Mouse (Mus musculus) hindbrain, embryonic 15.5 days (tissue): ENCODE results near the gene Gtse1. TPM values are rescaled to one million over a fixed set of nuclear protein-coding genes. Genes with fewer than 3 reads are reported as not detected.
A peak's percentile ranks its signal among the peaks of the same experiment; 100 is the strongest.

Experiments
- ATAC-seq: fragments of 200-750 bp; cut with Nextera tagmentation; 2 replicates; pipeline ENCODE4 v1.8.0; 2017; ENCODE audit warnings: low read depth, moderate number of reproducible peaks, moderate TSS enrichment; ENCODE audit not compliant: low FRiP score
- H3K27ac ChIP-seq: fragments of 300-500 bp; sonication (generic); replicated peaks from 2 replicates; pipeline ENCODE4 v1.5.1; 2015; ENCODE audit warnings: mild to moderate bottlenecking, inconsistent platforms
- H3K27me3 ChIP-seq: fragments of 300-500 bp; sonication (generic); 2 replicates; pipeline ENCODE4 v1.6.1; 2015; ENCODE audit warnings: control low read depth, inconsistent platforms
- H3K36me3 ChIP-seq: fragments of 300-500 bp; sonication (generic); 2 replicates; pipeline ENCODE4 v1.6.1; 2015; ENCODE audit warnings: control low read depth, inconsistent platforms
- H3K4me1 ChIP-seq: fragments of 300-500 bp; sonication (generic); replicated peaks from 2 replicates; pipeline ENCODE4 v1.6.1; 2015; ENCODE audit warnings: control low read depth, inconsistent platforms
- H3K4me2 ChIP-seq: fragments of 300-500 bp; sonication (generic); 2 replicates; pipeline ENCODE4 v1.6.1; 2015; ENCODE audit warnings: moderate library complexity, mild to moderate bottlenecking, inconsistent platforms
- H3K4me3 ChIP-seq: fragments of 300-500 bp; sonication (generic); 2 replicates; pipeline ENCODE4 v1.5.1; 2015; ENCODE audit warnings: mild to moderate bottlenecking, inconsistent platforms
- H3K9ac ChIP-seq: fragments of 300-500 bp; sonication (generic); 2 replicates; pipeline ENCODE4 v1.6.1; 2015; ENCODE audit warnings: inconsistent platforms
- H3K9me3 ChIP-seq: fragments of 300-500 bp; sonication (generic); 2 replicates; pipeline ENCODE4 v1.6.1; 2016; ENCODE audit warnings: control low read depth, inconsistent platforms
- WGBS: fragments of 180-500 bp; shearing (Covaris S2); methylation state at CpG from one replicate; pipeline ENCODE4 v1.1.7; 2015; 5-methylcytosine and 5-hydroxymethylcytosine counted together
- polyA plus RNA-seq: library from polyadenylated mRNA; unstranded; fragments of >200 nt; fragmentation: Nextera tagmentation; extraction: Ambion mirVana; gene quantifications from 2 replicates; pipeline ENCODE4 v1.2.1, GENCODE M21; 2015

The Gtse1 gene
- 7.5 and 8.7 TPM in 2 replicates for polyA plus RNA-seq

DNA sequence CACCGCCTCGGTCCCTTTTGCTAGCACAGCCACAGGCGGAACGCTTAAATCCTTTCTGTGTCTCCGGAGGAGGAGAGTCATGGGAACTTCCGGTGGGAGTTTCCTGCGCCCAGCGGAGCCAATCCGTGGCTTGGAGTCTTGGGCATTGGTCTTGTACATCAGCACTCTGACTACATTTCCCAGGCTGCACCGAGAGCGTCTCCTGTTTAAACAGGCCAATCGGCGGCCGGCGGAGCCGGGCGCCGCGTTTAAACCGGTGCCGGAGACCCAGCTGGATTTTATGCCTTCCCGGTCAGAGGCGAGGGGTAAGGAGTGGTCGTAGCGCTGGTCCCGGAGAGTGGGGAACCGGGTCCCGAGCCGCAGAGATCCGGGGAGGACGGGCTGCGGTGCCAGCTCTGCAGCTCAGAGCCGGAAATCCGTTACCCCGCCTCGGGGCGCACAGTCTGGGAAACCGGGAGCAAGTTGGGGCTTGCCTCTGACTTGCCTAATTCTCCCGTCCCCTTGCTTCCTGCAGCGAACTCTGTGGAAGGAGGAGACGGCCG is at the start of gene Gtse1:
TSS of gene Gtse1 (plus strand) at position 256 of the 542 bp plus-strand sequence.
- H3K36me3 ChIP-seq = no peaks in the 10 kb centered on the region

DNA sequence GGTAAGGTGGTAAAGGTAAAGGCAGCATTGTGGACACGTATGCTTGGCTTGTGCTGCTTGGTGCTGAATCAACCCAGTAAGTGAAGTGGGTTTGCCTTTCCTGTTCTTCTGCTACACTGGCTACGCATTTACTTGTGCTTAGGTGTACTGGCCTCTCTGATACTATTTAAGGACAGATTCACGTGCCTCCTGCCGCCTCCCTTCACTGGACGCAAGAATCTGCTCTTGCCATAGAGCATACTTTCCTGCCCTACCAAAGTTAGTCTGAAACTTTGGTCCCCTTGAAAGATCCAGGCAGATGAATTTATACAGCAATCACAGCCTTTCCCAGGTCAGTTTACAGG is 49.1 kb upstream of the Gtse1 start:
- WGBS = 86% methylated on average over 5 of the region's 5 CpGs
- Histone ChIP-seq H3K4me1 (peaks cover 17% of the 10 kb centered on the region), H3K9me3 (no peaks in the 10 kb centered on the region), H3K4me2 (peak overlapping the region; percentile 71), H3K36me3 (no peaks in the 10 kb centered on the region), H3K27me3 (no peaks in the 10 kb centered on the region), H3K9ac (0 out of 2 replicates have a peak overlapping the region, but pooled peaks have one; percentile 72), H3K27ac (peak overlapping the region; percentile 94; the same call in 1 of the 2 replicates), H3K4me3 (peak overlapping the region; percentile 85)
- ATAC-seq = no peak

More for the DNA sequence above, at the start of gene Gtse1:
- Histone ChIP-seq H3K27me3 (no peaks in the 10 kb centered on the region), H3K9ac (peak within 1 kb of the TSS; percentile 85), H3K4me1 (peaks cover 25% of the 10 kb centered on the region), H3K9me3 (no peaks in the 10 kb centered on the region), H3K4me3 (peak within 1 kb of the TSS; percentile 55), H3K4me2 (peak within 1 kb of the TSS; percentile 85), H3K27ac (peak within 1 kb of the TSS; percentile 83)
- ATAC-seq = peak; percentile 99
- under 1% methylated on average over 42 of the region's 42 CpGs for WGBS

DNA sequence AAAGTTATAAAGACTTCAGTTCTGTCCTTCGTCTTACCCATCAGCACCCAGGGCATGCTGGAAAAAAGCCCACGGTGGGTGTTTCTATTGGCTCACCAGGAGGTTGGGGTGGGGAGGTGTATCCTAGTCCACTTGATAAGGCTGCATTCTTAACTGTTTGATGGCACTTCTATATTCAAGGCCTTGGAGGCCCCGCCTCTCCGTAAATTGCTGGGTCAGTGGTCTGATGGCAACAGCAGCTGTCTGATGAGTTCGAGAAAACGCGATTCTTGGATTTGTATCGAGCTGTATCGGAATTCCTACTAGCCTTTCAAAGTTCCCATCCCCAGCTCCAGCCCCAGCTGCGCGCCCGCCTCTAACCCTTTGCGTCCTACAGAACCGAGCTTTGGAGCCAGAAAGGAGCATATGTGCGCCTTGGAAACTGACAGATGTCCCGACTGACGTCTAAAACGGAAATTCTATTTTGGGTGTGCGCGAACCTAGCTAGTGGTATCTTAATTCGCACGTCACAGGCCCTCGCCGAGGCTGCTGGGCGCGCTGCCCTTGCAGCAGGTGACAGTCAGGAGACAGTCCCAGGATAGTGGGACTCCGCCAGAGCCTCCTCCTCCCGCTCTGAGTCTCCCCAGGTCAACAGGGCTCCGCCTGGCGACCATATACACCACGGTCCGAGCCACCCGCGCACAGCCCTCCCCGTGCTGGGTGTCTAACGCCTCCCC is 48.6 kb upstream of the Gtse1 start:
- Histone ChIP-seq H3K36me3 (no peaks in the 10 kb centered on the region), H3K9ac (peak overlapping the region; percentile 72), H3K27me3 (no peaks in the 10 kb centered on the region), H3K4me3 (peak overlapping the region; percentile 85), H3K4me2 (peak overlapping the region; percentile 71), H3K9me3 (no peaks in the 10 kb centered on the region), H3K27ac (peak overlapping the region; percentile 94), H3K4me1 (peaks cover 17% of the 10 kb centered on the region)
- peak; percentile 89 for ATAC-seq
- WGBS = 4% methylated on average over 36 of the region's 36 CpGs

DNA sequence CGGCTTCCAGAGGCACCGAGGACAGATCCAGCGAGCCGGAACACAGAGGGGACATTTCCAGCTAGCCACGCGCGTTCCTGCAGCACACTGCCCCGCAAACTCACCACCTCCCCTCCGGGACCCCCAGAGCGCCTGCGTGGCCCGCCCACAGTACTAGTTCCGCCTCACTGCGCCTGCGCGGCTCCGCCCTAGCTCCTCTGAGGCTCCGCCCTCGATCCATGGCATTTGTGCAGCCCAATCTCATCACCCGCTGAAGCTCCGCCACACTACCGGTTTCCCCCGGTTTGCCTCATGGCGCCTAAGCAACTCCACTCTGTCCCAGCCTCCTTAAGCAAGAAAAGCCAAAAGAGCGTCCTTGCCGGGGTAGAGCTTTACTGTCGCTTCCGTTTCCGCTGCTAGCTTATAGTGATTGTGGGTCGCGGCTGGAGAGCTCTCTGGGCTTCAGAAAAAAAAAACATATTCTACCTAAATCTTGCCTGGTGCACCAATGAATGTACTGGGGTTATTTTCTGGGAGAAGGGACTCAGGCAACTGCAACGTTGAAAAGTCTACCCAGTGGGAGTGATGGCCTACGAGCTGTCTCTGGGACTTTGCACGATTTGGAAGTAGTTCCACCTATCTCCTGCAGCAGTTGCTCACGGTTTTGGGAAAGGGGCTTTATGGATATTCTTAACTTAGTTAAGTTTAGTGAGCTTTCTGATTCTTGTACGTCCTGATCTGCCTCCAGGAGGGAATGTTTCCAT is 47.8 kb upstream of the Gtse1 start, which contains the start of gene Cdpf1:
TSS of gene Cdpf1 (minus strand) at position 163 of the 743 bp plus-strand sequence.
- Histone ChIP-seq H3K9me3 (no peaks in the 10 kb centered on the region), H3K27ac (peak within 1 kb of the TSS; percentile 94), H3K4me2 (peak within 1 kb of the TSS; percentile 71), H3K36me3 (no peaks in the 10 kb centered on the region), H3K4me1 (peaks cover 17% of the 10 kb centered on the region), H3K9ac (peak within 1 kb of the TSS; percentile 72), H3K4me3 (peak within 1 kb of the TSS; percentile 85), H3K27me3 (no peaks in the 10 kb centered on the region)
- ATAC-seq = peak; percentile 97
- WGBS = 3% methylated on average over 36 of the region's 36 CpGs

DNA sequence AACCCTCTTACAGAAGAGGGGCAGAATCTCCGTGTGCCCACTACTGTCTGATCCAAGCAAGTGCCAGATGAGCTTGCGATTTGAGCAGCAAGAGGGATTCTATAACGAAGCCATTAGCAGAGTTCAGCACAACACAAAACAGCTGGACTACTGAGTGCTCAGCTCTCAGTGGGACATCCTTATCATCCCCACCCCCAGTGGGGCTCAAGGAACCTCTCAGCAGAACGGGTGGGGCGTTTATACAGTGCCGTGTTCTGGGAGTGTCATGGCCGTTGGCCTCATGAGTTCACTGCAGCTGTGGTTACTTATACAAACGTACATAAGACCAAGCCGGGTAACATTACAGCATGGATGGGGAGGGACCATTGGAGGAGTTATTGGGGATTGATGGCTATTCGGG is 46.1 kb upstream of the Gtse1 start:
- H3K36me3 ChIP-seq = no peaks in the 10 kb centered on the region
- no peaks in the 10 kb centered on the region for H3K9me3 ChIP-seq
- no peak overlapping the region for H3K4me2 ChIP-seq
- WGBS = 77% methylated on average over 10 of the region's 10 CpGs
- no peak overlapping the region for H3K27ac ChIP-seq
- no peak overlapping the region for H3K4me3 ChIP-seq
- H3K9ac ChIP-seq = no peak overlapping the region
- no peaks in the 10 kb centered on the region for H3K27me3 ChIP-seq
- ATAC-seq = no peak
- H3K4me1 ChIP-seq = peaks cover 17% of the 10 kb centered on the region

DNA sequence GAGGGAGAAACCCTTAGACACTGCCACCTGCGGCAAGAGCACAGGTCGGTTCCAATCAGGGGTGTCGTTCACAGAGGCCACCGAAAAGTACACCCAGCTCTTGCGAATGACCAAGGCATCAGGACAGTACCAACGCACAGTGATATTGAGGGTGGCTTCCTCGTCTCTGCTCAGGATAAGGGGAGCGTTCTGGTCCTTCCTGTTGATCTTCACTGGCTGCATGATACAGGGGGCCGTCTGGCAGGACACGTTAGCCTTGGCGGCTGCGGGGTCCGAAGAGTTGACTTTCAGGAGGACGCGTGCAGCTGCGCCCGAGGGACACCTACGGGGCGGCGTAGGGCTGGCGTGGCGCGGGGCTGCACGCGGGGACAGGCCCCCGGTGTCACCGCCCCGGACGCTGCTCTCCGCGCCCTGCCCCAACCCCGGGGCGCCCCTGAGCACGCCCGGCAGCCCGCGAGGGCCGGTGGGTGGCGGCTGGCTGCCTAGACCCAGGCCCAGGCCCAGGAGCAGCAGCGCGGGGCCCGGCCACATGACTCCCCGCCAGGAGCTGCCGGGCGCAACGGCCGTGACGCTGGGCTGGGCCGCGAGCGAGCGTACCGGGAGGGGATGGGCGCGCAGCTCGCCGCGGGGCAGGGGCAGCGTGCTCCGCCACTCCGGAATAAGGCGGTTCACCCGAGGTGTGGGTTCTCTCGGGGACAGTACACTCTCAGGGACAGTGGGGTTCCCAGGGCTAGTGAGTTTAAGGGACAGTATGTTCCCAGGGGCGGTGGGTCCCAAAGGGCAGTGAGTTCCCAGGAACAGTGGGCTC is 38.1 kb upstream of the Gtse1 start, which contains the start of gene Pkdrej:
TSS of gene Pkdrej (minus strand) at position 532 of the 808 bp plus-strand sequence.
- Histone ChIP-seq H3K36me3 (no peaks in the 10 kb centered on the region), H3K4me2 (peak within 1 kb of the TSS; percentile 95), H3K27ac (no peak within 1 kb of the TSS), H3K9ac (peak within 1 kb of the TSS; percentile 46), H3K9me3 (no peaks in the 10 kb centered on the region), H3K4me1 (peaks cover 10% of the 10 kb centered on the region), H3K27me3 (peaks cover 11% of the 10 kb centered on the region), H3K4me3 (peak within 1 kb of the TSS; percentile 46)
- WGBS = 2% methylated on average over 56 of the region's 65 CpGs
- peak; percentile 56; the same call in 1 of the 2 replicates for ATAC-seq

DNA sequence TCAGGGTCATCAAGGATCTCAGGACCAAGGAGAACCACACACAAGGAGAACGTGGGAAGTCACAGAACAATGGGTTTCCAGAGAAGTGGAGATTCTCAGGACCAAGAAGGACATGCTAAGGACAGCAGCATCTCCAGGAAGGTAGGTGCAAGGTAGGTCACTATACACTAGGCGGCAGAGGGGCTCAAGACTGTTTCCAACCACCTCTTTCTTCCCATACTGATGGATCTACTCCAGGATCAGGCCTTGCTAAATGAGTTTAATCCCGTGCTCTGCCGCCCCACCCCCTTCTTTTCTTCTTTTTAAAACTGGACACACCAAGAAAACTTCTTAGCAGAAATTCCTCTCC is 37.6 kb upstream of the Gtse1 start:
- ATAC-seq = 0 out of 2 replicates have a peak, but pooled peaks have one; percentile 48
- Histone ChIP-seq H3K9ac (peak overlapping the region; percentile 46), H3K4me1 (peaks cover 10% of the 10 kb centered on the region), H3K9me3 (no peaks in the 10 kb centered on the region), H3K27me3 (peaks cover 11% of the 10 kb centered on the region), H3K4me2 (peak overlapping the region; percentile 95), H3K27ac (no peak overlapping the region), H3K36me3 (no peaks in the 10 kb centered on the region), H3K4me3 (peak overlapping the region; percentile 46)
- 16% methylated on average over 4 of the region's 4 CpGs for WGBS

DNA sequence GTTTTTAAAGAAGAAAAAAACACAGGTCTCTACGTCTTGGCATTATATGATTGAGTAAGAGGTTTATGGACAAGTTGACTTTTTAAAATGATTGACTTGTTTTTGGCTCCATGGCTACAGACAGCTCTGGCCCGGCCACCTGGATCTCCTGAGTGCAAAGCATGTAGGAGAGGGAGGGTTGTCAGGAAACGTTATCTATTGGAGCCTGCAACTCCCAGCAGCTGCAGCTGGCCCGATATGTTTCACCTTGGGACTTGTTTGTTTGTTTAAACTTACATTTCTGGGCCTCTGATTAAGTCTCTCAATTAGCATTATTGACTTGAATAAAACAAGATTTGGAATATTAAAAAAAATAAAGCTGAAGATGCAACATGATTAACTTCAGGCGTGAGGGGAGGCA is 32.9 kb upstream of the Gtse1 start:
- no peak for ATAC-seq
- WGBS = 79% methylated on average over 5 of the region's 5 CpGs

DNA sequence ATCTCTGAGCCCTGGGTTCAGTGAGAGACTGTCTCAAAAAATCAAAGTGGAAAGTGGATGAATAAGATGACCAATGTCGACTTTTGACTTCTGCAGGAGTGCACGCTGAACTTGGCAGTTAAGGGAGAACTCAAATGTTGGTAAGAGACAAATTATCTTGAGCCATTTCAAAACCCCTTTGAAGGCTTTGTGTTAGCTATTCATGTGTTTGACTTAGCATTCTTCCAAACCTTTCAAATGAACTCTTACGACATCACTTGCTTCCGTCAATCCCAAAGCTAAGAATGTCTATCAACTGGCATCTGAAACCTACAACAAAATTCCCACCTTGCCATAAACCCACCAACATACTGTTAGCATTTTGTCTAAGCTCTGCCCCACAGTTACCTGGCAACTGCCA is 31.5 kb upstream of the Gtse1 start:
- H3K27me3 ChIP-seq = no peaks in the 10 kb centered on the region; the same call in 1 of the 2 replicates
- no peak overlapping the region for H3K4me2 ChIP-seq
- WGBS = 87% methylated on average over 4 of the region's 4 CpGs
- H3K4me1 ChIP-seq = peaks cover 14% of the 10 kb centered on the region
- no peak overlapping the region for H3K9ac ChIP-seq
- H3K36me3 ChIP-seq = no peaks in the 10 kb centered on the region
- H3K9me3 ChIP-seq = no peaks in the 10 kb centered on the region
- H3K27ac ChIP-seq = no peak overlapping the region
- no peak overlapping the region for H3K4me3 ChIP-seq
- no peak for ATAC-seq

More for the DNA sequence above, 32.9 kb upstream of the Gtse1 start:
- Histone ChIP-seq H3K4me2 (no peak overlapping the region), H3K9ac (no peak overlapping the region), H3K9me3 (no peaks in the 10 kb centered on the region), H3K4me3 (no peak overlapping the region), H3K27me3 (peaks cover 4% of the 10 kb centered on the region; the same call in 1 of the 2 replicates), H3K36me3 (no peaks in the 10 kb centered on the region), H3K4me1 (peaks cover 6% of the 10 kb centered on the region), H3K27ac (no peak overlapping the region)

DNA sequence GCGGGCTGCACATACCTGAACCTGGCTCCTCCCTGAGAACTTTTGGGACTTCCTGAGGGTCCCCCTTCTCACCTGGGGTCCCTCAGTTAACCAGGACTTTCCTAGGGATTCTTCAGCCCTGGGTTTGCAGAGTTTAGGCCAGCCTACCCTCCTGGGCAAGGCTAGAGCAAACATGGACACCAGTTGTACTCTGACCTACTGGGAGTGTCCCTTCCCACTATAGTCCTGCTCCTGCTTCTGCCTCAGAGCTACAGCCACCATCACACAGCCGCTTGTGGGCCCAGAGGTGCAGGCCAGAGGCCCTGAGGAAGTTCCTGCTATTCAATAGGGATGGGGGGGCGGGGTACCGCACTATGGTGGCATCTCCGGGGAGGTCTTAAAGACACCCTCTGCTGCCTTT is 30.1 kb upstream of the Gtse1 start:
- no peaks in the 10 kb centered on the region for H3K9me3 ChIP-seq
- H3K4me3 ChIP-seq = no peak overlapping the region
- no peak overlapping the region for H3K27ac ChIP-seq
- H3K9ac ChIP-seq = no peak overlapping the region
- no peaks in the 10 kb centered on the region for H3K36me3 ChIP-seq
- no peak overlapping the region for H3K4me2 ChIP-seq
- no peaks in the 10 kb centered on the region for H3K27me3 ChIP-seq
- no peak for ATAC-seq
- WGBS = 71% methylated on average over 5 of the region's 5 CpGs
- H3K4me1 ChIP-seq = peaks cover 14% of the 10 kb centered on the region

DNA sequence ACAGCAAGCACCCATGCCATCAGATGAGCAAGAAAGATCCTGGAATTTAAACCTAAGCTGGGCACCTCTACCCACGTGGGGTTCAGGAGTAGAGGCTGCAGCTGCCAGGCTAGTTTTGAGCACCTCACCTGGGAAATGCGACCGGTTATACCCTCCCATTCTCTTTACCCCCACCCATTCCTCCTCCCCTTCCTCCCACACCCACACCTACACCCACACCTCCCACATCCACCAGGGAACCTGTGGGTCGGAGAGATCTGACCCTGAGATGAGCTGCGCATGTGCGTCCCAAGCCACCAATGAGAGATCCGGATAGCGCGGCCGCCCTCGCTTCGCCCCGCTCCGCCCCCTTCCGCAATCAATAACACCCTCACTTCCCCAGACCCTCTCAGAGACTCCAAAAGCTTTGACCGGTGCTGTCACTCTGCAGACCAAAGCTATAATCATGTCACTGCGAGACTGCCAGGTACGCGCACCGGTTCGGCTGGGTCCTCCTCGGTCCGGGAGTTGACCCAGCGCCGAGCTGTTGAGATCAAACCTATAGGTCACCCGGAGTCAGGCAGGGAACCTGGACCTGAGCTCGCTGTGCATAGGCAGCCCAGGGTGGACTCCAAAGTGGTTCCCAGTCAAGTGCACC is 27.5 kb upstream of the Gtse1 start, which contains the start of gene Ttc38:
TSS of gene Ttc38 (plus strand) at position 353 of the 637 bp plus-strand sequence.
- no peaks in the 10 kb centered on the region for H3K27me3 ChIP-seq
- no peaks in the 10 kb centered on the region for H3K9me3 ChIP-seq
- peak within 1 kb of the TSS; percentile 46; the same call in 1 of the 2 replicates for H3K27ac ChIP-seq
- peak within 1 kb of the TSS; percentile 59 for H3K9ac ChIP-seq
- H3K4me1 ChIP-seq = peaks cover 14% of the 10 kb centered on the region
- under 1% methylated on average over 27 of the region's 27 CpGs for WGBS
- peak within 1 kb of the TSS; percentile 63 for H3K4me3 ChIP-seq
- H3K4me2 ChIP-seq = peak within 1 kb of the TSS; percentile 94
- H3K36me3 ChIP-seq = no peaks in the 10 kb centered on the region
- ATAC-seq = peak; percentile 94
